Mouse (Mus musculus): ENCODE results near the gene Cemip.

The Cemip gene

GRCm38 (mm10) chr7:83889383-83889782 is 196.9 kb downstream of the Cemip start:
- no peak for DNase-seq

GRCm38 (mm10) chr7:83886366-83887129 is 199.8 kb downstream of the Cemip start:
- no peak for DNase-seq

- no peak for DNase-seq
Measured at GRCm38 (mm10) chr7:83885835-83886234, 200.5 kb downstream of the Cemip start.

- DNase-seq = no peak
Measured at GRCm38 (mm10) chr7:83884921-83885532, 201.3 kb downstream of the Cemip start.

GRCm38 (mm10) chr7:83884021-83884658 is 202.2 kb downstream of the Cemip start, which contains the start of the genes Tlnrd1 and Mesd:
TSS of gene Tlnrd1 (minus strand) at chr7:83884305.
TSS of gene Mesd (plus strand) at chr7:83884466.
- DNase-seq = peak; percentile 87 to 88

GRCm38 (mm10) chr7:83883276-83884020 is 202.9 kb downstream of the Cemip start:
- DNase-seq = peak in 1 of 2 experiments; percentile 58

Data from thymus, postnatal 36 days (tissue).